Mouse (Mus musculus) liver (tissue): ENCODE data around the gene Taar9.
"Not testable (repeated sequence)": the region's sequence is repeated elsewhere in the genome, so short reads cannot be mapped to it uniquely, and the experiment has no call there.

Experiments
- DNase-seq: peaks from one replicate; pipeline ENCODE4 v3.0.0-alpha.2; 2020; ENCODE audit warnings: mixed read lengths

Gene Taar9

GRCm38 (mm10) chr10:24109434-24109833 is at the start of gene Taar9:
Gene Taar9 (minus strand): TSS chr10:24109534.
- DNase-seq, result not testable (repeated sequence)

GRCm38 (mm10) chr10:24158470-24159254 is 49.3 kb upstream of the Taar9 start:
- DNase-seq, result no peak

- DNase-seq, result no peak
These were observed 40.8 kb upstream of the Taar9 start for GRCm38 (mm10) chr10:24150086-24150485.

GRCm38 (mm10) chr10:24149135-24149781 is 39.9 kb upstream of the Taar9 start, which contains the start of gene Stx7:
Gene Stx7 (plus strand): TSS chr10:24149302.
- peak; percentile 95 for DNase-seq

GRCm38 (mm10) chr10:24142735-24143134 is 33.4 kb upstream of the Taar9 start:
- DNase-seq, result no peak

- no peak for DNase-seq
These were observed 29.4 kb upstream of the Taar9 start for GRCm38 (mm10) chr10:24138623-24139261.

GRCm38 (mm10) chr10:24134071-24134645 is 24.8 kb upstream of the Taar9 start:
- DNase-seq, result no peak

GRCm38 (mm10) chr10:24133132-24133531 is 23.8 kb upstream of the Taar9 start:
- DNase-seq, result no peak

- no peak for DNase-seq
These were observed 22.9 kb upstream of the Taar9 start for GRCm38 (mm10) chr10:24132273-24132672.

GRCm38 (mm10) chr10:24131451-24132262 is 22.3 kb upstream of the Taar9 start:
- DNase-seq, result no peak

GRCm38 (mm10) chr10:24111116-24111778 is 1.9 kb upstream of the Taar9 start:
- DNase-seq, result peak; percentile 52

- DNase-seq, result no peak
These were observed 1.1 kb downstream of the Taar9 start for GRCm38 (mm10) chr10:24108236-24108635.

- no peak for DNase-seq
These were observed 1.6 kb downstream of the Taar9 start for GRCm38 (mm10) chr10:24107747-24108146.

GRCm38 (mm10) chr10:24103299-24103698 is 6.0 kb downstream of the Taar9 start:
- not testable (repeated sequence) for DNase-seq

- not testable (repeated sequence) for DNase-seq
These were observed 7.5 kb downstream of the Taar9 start, which contains the start of gene Taar8c for GRCm38 (mm10) chr10:24101812-24102211. Gene Taar8c (minus strand): TSS chr10:24101912.

- not testable (repeated sequence) for DNase-seq
These were observed 12.3 kb downstream of the Taar9 start for GRCm38 (mm10) chr10:24097010-24097409.

GRCm38 (mm10) chr10:24092194-24092593 is 17.1 kb downstream of the Taar9 start, which contains the start of gene Taar8b:
Gene Taar8b (minus strand): TSS chr10:24092294.
- no peak for DNase-seq

- no peak for DNase-seq
These were observed 22.2 kb downstream of the Taar9 start for GRCm38 (mm10) chr10:24087168-24087567.

GRCm38 (mm10) chr10:24086555-24086954 is 22.8 kb downstream of the Taar9 start:
- peak; percentile 13 for DNase-seq

GRCm38 (mm10) chr10:24085936-24086335 is 23.4 kb downstream of the Taar9 start:
- DNase-seq, result no peak

- peak; percentile 36 for DNase-seq
These were observed 29.2 kb downstream of the Taar9 start for GRCm38 (mm10) chr10:24080166-24080565.

- not testable (repeated sequence) for DNase-seq
These were observed 33.1 kb downstream of the Taar9 start, which contains the start of gene Taar8a for GRCm38 (mm10) chr10:24076200-24076599. Gene Taar8a (plus strand): TSS chr10:24076500.
